Mouse (Mus musculus): Measurements from ENCODE around the gene Fyco1. TPM values are rescaled to one million over a fixed set of nuclear protein-coding genes. Genes with fewer than 3 reads are reported as not detected.
A peak's percentile ranks its signal among the peaks of the same experiment; 100 is the strongest.
"Not testable (repeated sequence)": the region's sequence is repeated elsewhere in the genome, so short reads cannot be mapped to it uniquely, and the experiment has no call there.

Gene Fyco1
- total and polyA plus RNA-seq, 3 experiments = 55.5 to 262 (median 251) TPM

- H3K79me2 ChIP-seq (replicated peaks; ENCODE audit: control insufficient read depth, insufficient read depth, low read length) = no peaks in the 10 kb centered on the region
- intact Hi-C loops (cut with DNase I) = no loop called here
- H3K27ac ChIP-seq = no peak overlapping the region
- H3K4me1 ChIP-seq (ENCODE audit: control insufficient read depth, insufficient read depth, low read length) = peaks cover 7% of the 10 kb centered on the region
- no peak for DNase-seq
- no peak for TF ChIP-seq POLR2A (IDR thresholded peaks at IDR 0.05; ENCODE audit: insufficient read depth, low read depth, low read length)
- 0 out of 2 replicates have a peak, but pooled peaks have one; percentile 21 for TF ChIP-seq EP300 (IDR thresholded peaks at IDR 0.05; ENCODE audit: insufficient read depth, low read depth, low read length)
- no peak overlapping the region for H3K9ac ChIP-seq (ENCODE audit: low read depth, low read length)
- 69% methylated on average over 2 of the region's 2 CpGs for whole genome bisulfite sequencing
- no peaks in the 10 kb centered on the region for H3K27me3 ChIP-seq (ENCODE audit: control insufficient read depth, insufficient read depth, low read length)
- peaks cover 33% of the 10 kb centered on the region for H3K36me3 ChIP-seq (ENCODE audit: control insufficient read depth, insufficient read depth, low read length)
- no peak overlapping the region for H3K4me3 ChIP-seq
Measured at GRCm38 (mm10) chr9:123802421-123802820, 49.3 kb downstream of the Fyco1 start.

DNA sequence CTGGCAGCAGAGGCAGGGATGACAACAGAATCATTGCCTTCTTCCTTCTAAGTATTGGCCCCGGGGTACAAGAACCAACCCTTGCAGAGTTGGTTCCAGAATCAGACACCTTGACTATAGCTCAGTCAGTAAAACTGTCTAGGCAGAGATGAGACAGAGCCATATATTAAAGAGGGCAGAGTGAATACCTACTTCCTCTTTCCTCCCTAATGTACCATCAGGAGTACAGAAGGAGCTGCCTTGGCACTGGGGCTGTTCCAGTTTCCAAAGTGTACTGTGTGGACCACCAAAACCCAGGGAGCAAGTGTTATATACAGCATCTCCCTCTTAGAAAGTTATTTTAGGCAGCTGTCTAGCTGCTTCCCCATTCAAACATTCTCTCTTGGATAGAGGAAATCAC lies 50.2 kb downstream of the Fyco1 start:
- H3K4me3 ChIP-seq = no peak overlapping the region
- H3K27me3 ChIP-seq (ENCODE audit: control insufficient read depth, insufficient read depth, low read length) = no peaks in the 10 kb centered on the region
- H3K36me3 ChIP-seq (ENCODE audit: control insufficient read depth, insufficient read depth, low read length) = peaks cover 34% of the 10 kb centered on the region
- DNase-seq = no peak
- H3K9ac ChIP-seq (ENCODE audit: low read depth, low read length) = no peak overlapping the region
- peaks cover 7% of the 10 kb centered on the region for H3K4me1 ChIP-seq (ENCODE audit: control insufficient read depth, insufficient read depth, low read length)
- intact Hi-C loops (cut with DNase I) = no loop called here
- 91% methylated on average over 1 of the region's 1 CpGs for WGBS
- no peaks in the 10 kb centered on the region for H3K79me2 ChIP-seq (replicated peaks; ENCODE audit: control insufficient read depth, insufficient read depth, low read length)
- H3K27ac ChIP-seq = no peak overlapping the region
- TF ChIP-seq POLR2A (IDR thresholded peaks at IDR 0.05; ENCODE audit: insufficient read depth, low read depth, low read length) = no peak
- TF ChIP-seq CTCF (IDR thresholded peaks at IDR 0.05) = no peak
- TF ChIP-seq EP300 (IDR thresholded peaks at IDR 0.05; ENCODE audit: insufficient read depth, low read depth, low read length) = no peak

DNA sequence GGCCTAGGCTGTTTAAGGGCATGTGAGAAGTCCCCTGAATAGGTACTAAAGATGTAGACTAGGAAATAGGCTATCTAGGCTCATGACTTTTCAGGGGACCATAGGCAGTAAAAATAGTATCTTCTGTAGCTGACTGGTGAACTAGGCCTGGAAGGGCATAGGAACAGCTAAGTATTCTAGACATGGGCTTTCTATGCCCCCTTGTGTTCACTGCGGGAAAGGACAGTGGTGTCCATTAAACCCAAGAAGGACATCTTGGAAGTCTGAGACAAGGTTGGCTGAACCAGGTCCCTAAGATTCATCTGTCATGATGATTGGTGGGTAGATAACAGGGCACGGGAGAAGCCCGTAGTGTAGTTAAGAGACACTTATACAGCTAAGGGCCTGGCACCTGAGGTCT lies 55.5 kb downstream of the Fyco1 start:
- H3K79me2 ChIP-seq (replicated peaks; ENCODE audit: control insufficient read depth, insufficient read depth, low read length) = no peaks in the 10 kb centered on the region
- H3K27ac ChIP-seq = no peak overlapping the region; the same call in 1 of the 2 replicates
- 42% methylated on average over 3 of the region's 3 CpGs for WGBS
- intact Hi-C loops (cut with DNase I) = loop anchor here (2.0 kb wide), 2 partner anchors 83 to 157 kb away; no protein-coding TSS in a partner anchor
- H3K9ac ChIP-seq (ENCODE audit: low read depth, low read length) = no peak overlapping the region
- no peaks in the 10 kb centered on the region; the same call in 1 of the 2 replicates for H3K4me1 ChIP-seq (ENCODE audit: control insufficient read depth, insufficient read depth, low read length)
- H3K36me3 ChIP-seq (ENCODE audit: control insufficient read depth, insufficient read depth, low read length) = peaks cover 17% of the 10 kb centered on the region
- TF ChIP-seq EP300 (IDR thresholded peaks at IDR 0.05; ENCODE audit: insufficient read depth, low read depth, low read length) (no peak), CTCF (IDR thresholded peaks at IDR 0.05) (peak; percentile 84), POLR2A (IDR thresholded peaks at IDR 0.05; ENCODE audit: insufficient read depth, low read depth, low read length) (no peak)
- no peaks in the 10 kb centered on the region for H3K27me3 ChIP-seq (ENCODE audit: control insufficient read depth, insufficient read depth, low read length)
- no peak overlapping the region for H3K4me3 ChIP-seq
- peak in 1 of 2 experiments; percentile 38 for DNase-seq

DNA sequence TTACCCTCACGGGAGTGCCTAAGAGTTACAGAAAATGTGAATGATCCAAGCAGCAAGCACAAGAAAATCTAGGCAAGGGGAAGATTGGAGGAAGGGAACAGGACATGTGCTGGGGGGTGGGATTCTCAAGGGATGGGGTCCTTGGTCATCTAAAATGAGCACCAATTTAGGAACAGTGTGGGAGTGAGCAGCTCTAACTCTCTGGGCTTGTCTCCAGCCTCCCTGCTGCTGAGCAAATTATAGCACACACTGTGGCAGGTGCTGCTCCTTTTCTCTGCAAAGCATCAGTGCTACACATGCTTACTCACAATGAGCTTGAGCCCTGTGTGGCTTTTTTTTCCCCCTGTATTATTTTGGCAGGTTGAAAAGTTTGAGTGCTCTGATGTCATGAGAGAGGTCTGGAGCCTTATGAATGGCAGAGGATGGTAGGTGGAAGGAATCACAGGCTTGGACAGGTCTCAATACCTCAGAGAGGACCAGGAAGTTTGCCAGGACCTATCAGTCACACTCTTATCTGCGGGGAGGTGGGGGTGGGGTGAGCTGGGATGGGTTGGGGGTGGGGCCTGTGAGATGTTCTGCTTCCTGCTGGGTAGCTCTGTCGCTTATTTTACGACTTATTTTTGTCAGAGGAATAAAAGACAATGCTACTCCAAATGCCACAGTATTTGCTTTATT lies 62.7 kb downstream of the Fyco1 start:
- peak in 1 of 2 experiments; percentile 21 for DNase-seq
- H3K27me3 ChIP-seq (ENCODE audit: control insufficient read depth, insufficient read depth, low read length) = no peaks in the 10 kb centered on the region
- no peak for TF ChIP-seq POLR2A (IDR thresholded peaks at IDR 0.05; ENCODE audit: insufficient read depth, low read depth, low read length)
- TF ChIP-seq EP300 (IDR thresholded peaks at IDR 0.05; ENCODE audit: insufficient read depth, low read depth, low read length) = no peak
- no peak for TF ChIP-seq CTCF (IDR thresholded peaks at IDR 0.05)
- H3K4me3 ChIP-seq = no peak overlapping the region
- H3K79me2 ChIP-seq (replicated peaks; ENCODE audit: control insufficient read depth, insufficient read depth, low read length) = no peaks in the 10 kb centered on the region
- H3K4me1 ChIP-seq (ENCODE audit: control insufficient read depth, insufficient read depth, low read length) = no peaks in the 10 kb centered on the region
- intact Hi-C loops (cut with DNase I) = no loop called here
- H3K27ac ChIP-seq = no peak overlapping the region
- WGBS = 54% methylated on average over 4 of the region's 4 CpGs
- peaks cover 13% of the 10 kb centered on the region; the same call in 1 of the 2 replicates for H3K36me3 ChIP-seq (ENCODE audit: control insufficient read depth, insufficient read depth, low read length)
- H3K9ac ChIP-seq (ENCODE audit: low read depth, low read length) = no peak overlapping the region

DNA sequence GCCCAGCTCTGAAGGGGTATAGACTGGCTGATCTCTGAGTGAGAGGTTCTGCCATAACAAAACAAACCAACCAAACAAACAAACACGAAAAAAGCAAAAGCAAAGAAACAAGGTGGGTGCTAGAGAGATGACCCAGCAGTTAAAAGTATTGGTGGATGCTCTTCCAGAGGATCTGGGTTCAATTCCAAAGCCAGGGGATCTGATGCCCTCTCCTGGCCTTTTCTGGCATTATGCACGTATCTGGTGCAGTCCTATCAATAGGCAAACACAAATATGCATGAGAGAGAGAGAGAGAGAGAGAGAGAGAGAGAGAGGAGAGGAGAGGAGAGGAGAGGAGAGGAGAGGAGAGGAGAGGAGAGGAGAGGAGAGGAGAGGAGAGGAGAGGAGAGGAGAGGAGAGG lies 78.4 kb downstream of the Fyco1 start:
- intact Hi-C loops (cut with DNase I) = loop anchor here (10.0 kb wide), 1 partner anchor 108 kb away; no protein-coding TSS in a partner anchor
- DNase-seq = not testable (repeated sequence)

GRCm38 (mm10) chr9:123769532-123769931 lies 82.2 kb downstream of the Fyco1 start:
- no peaks in the 10 kb centered on the region for H3K27me3 ChIP-seq (ENCODE audit: control insufficient read depth, insufficient read depth, low read length)
- H3K4me1 ChIP-seq (ENCODE audit: control insufficient read depth, insufficient read depth, low read length) = peaks cover 1% of the 10 kb centered on the region
- no peak overlapping the region for H3K4me3 ChIP-seq
- TF ChIP-seq POLR2A (IDR thresholded peaks at IDR 0.05; ENCODE audit: insufficient read depth, low read depth, low read length) = no peak
- TF ChIP-seq CTCF (IDR thresholded peaks at IDR 0.05) = no peak
- TF ChIP-seq EP300 (IDR thresholded peaks at IDR 0.05; ENCODE audit: insufficient read depth, low read depth, low read length) = no peak
- H3K27ac ChIP-seq = no peak overlapping the region; the same call in 1 of the 2 replicates
- peak in 1 of 2 experiments; percentile 22 for DNase-seq
- H3K9ac ChIP-seq (ENCODE audit: low read depth, low read length) = no peak overlapping the region
- WGBS = 47% methylated on average over 6 of the region's 6 CpGs
- no peaks in the 10 kb centered on the region for H3K79me2 ChIP-seq (replicated peaks; ENCODE audit: control insufficient read depth, insufficient read depth, low read length)
- no peaks in the 10 kb centered on the region for H3K36me3 ChIP-seq (ENCODE audit: control insufficient read depth, insufficient read depth, low read length)
- intact Hi-C loops (cut with DNase I) = no loop called here

More for the DNA sequence above, 78.4 kb downstream of the Fyco1 start:
- not testable (repeated sequence) for H3K36me3 ChIP-seq (ENCODE audit: control insufficient read depth, insufficient read depth, low read length); H3K4me3 ChIP-seq; H3K4me1 ChIP-seq (ENCODE audit: control insufficient read depth, insufficient read depth, low read length); H3K27me3 ChIP-seq (ENCODE audit: control insufficient read depth, insufficient read depth, low read length); H3K79me2 ChIP-seq (replicated peaks; ENCODE audit: control insufficient read depth, insufficient read depth, low read length); H3K9ac ChIP-seq (ENCODE audit: low read depth, low read length); H3K27ac ChIP-seq
- peak; percentile 22; the same call in 1 of the 2 replicates for TF ChIP-seq CTCF (IDR thresholded peaks at IDR 0.05)
- WGBS = 35% methylated on average over 2 of the region's 2 CpGs

Data from heart, adult 2 months (tissue).